Mouse (Mus musculus): ENCODE data around the gene Palld.

The Palld gene

GRCm38 (mm10) chr8:61730669-61731068 is 171.8 kb downstream of the Palld start:
- WGBS: 78% methylated on average over 6 of the region's 6 CpGs

GRCm38 (mm10) chr8:61725306-61726017 is 177.0 kb downstream of the Palld start:
- 88% methylated on average over 8 of the region's 8 CpGs for WGBS

GRCm38 (mm10) chr8:61722226-61722625 is 180.3 kb downstream of the Palld start:
- WGBS: 84% methylated on average over 9 of the region's 9 CpGs

GRCm38 (mm10) chr8:61715351-61716125 is 187.0 kb downstream of the Palld start:
- WGBS: 75% methylated on average over 14 of the region's 14 CpGs

DNA sequence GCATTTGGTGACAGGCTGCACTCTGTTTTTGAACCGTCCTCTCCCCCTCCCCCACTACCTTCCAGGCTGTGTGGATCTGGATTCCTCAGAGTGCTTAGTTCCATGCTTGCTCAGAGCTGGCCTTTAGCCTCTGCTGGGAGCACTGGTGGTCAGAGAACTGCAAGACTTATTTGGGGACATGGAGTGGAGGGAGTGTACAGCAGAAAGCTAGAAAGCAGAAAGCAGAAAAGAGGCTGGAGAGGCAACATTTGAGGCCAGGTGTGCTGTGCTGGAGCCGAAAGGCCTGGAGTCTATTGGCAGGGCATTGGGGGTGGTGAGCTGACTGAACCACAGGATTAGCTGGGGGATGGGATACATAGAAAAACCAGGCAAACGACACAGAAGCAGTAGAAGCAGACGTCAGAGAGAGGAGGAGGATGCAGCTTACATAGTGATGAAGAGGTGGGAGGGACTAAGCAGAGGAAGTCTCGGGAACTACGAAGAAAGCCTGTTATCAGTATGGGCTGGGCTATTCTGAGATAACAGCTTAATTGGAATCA is 188.1 kb downstream of the Palld start:
- WGBS: 40% methylated on average over 6 of the region's 6 CpGs

GRCm38 (mm10) chr8:61713195-61713990 is 189.1 kb downstream of the Palld start:
- WGBS: 82% methylated on average over 16 of the region's 16 CpGs

- 77% methylated on average over 2 of the region's 2 CpGs for WGBS
Measured at GRCm38 (mm10) chr8:61712426-61712825, 190.1 kb downstream of the Palld start.

DNA sequence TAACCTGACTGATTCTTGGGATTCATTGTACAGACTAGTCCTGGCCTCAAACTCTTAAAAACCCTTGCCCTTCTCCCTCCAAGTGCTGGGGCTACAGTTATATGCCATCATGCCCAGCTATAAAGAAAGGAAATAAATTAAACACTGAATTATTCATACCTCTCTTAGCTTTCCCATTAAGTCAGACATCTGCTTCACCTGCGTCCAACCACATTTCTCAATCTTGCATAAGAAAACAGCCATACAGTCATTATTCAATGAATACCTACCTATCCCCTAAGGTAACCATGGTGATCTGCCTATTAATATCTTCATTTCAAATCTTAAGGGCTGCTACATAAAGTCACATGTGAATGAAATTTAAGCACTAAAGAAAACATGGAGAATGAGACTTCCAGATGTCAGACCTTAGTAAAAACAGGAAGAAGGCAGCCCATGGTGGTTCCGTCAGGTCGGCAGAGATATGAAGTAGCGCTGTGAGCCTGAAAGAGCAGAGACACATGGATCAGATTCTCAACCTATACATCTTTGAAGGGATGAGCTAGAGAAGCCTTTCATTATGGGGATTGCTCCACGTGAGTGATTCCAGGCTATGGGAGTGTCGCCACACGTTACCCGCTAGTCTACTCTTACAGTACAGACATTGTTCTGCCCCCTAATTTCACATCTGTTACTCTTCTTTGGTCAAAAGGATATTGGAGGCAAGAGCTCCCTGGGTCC is 193.7 kb downstream of the Palld start:
- WGBS: 80% methylated on average over 8 of the region's 8 CpGs

GRCm38 (mm10) chr8:61705491-61705890 is 197.0 kb downstream of the Palld start:
- WGBS: 90% methylated on average over 3 of the region's 3 CpGs

DNA sequence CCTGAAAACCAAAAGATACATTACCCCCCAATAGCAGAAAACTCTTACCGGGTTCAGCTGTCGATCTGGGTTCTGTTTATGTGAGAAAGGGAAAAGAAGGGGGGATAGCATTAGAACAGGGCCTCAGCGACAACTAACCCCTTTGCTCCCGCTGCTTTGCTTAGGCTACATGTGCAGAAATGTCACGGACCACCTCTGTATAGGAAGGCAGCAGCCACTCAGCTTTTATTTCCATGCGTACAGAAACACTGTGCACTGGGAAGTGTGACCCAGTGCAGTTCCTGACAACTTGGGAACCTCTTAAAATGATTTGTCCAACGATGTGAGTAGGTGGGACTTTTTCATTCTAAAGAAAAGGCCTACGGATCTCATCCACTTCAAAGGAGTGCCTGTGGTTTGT is 200.4 kb downstream of the Palld start:
- WGBS: 71% methylated on average over 8 of the region's 8 CpGs

- WGBS: 80% methylated on average over 9 of the region's 9 CpGs
Measured at GRCm38 (mm10) chr8:61700932-61701681, 201.4 kb downstream of the Palld start.

DNA sequence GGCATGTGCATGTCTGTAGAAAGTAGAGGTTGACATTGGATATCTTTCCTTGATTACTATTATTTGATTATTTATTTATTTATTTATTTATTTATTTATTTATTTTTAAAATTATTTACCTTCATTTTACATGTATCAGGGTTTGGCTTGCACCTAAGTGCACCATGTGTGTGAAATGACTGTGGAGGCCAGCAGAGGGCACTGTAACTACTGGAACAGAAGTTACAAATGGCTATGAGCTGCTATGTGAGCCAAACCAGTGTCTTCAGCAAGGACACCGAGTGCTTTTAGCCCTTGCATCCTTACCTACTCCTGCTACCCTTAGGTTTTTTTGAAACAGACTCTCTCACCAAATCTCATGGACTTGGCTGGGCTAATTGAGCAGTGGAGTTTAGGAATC is 202.2 kb downstream of the Palld start:
- WGBS: 94% methylated on average over 1 of the region's 1 CpGs

DNA sequence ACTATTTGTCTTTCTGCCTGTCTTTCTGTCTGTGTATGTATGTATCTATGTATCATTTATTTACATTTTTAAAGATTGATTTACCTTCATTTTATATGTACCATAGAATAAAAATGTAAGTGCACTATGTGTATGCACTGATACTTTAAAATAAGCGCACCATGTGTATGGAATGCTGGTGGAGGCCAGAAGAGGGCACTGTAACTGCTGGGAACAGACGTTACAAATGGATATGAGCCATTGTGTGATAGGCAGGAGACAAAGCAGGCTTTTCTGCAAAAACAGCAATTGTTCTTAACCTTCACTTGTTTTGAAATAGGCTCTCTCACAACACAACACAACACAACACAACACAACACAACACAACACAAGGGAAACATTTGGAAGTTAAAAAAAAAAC is 203.5 kb downstream of the Palld start:
- WGBS: 66% methylated on average over 2 of the region's 2 CpGs

DNA sequence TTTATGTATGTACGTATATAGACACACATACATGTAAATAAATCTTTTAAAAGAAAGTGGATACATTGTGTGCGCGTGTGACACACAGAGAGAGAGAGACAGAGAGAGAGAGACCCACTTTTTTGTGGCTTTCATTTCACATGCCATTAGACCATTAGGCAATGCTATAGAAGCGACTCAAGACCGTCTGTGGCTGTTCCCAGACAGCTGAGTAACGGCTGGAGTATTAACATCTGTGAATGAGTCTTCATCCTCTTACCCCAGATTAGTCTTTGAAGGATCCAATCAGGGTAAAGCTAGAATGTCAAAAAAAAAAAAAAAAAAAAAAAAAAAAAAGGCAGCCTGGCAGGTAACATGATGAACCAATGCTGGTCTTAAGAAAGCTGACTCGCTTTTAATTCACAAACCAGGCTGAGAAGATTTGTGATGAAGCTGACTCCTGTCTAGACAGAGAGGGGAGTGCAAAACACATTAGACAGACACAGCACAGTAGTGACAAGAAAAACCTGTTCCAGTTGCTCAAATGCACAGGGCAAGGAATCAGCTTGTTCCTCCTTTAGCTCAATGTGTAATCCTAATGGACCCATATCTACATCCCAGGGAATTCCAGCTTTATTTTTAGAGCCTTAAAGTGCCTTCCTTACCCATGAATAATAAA is 204.6 kb downstream of the Palld start:
- WGBS: 97% methylated on average over 7 of the region's 7 CpGs

GRCm38 (mm10) chr8:61696846-61697455 is 205.5 kb downstream of the Palld start:
- 92% methylated on average over 2 of the region's 2 CpGs for WGBS

- WGBS: 40% methylated on average over 1 of the region's 1 CpGs
Measured at GRCm38 (mm10) chr8:61695416-61695815, 207.1 kb downstream of the Palld start.

DNA sequence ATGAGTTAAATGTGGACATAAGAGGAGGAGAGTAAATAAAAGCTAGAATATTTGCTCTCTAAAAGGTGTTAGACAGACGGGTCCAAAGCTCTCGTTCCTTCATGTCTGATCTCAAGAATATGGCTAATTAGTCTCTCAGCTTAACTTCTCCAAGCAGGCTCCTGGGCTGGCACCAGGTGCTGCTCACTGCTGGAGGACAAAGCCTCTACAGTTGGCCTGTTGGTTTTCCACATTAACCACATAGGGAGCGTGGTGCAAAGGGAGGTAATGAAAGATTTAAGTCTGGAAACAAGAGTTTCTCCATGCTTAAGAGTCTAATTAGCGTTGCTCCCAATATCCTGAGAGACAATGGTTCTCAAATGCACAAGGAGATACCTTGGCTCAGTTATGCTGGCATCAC is 209.6 kb downstream of the Palld start:
- WGBS: 63% methylated on average over 4 of the region's 4 CpGs

GRCm38 (mm10) chr8:61692129-61692528 is 210.4 kb downstream of the Palld start:
- 96% methylated on average over 3 of the region's 3 CpGs for WGBS

DNA sequence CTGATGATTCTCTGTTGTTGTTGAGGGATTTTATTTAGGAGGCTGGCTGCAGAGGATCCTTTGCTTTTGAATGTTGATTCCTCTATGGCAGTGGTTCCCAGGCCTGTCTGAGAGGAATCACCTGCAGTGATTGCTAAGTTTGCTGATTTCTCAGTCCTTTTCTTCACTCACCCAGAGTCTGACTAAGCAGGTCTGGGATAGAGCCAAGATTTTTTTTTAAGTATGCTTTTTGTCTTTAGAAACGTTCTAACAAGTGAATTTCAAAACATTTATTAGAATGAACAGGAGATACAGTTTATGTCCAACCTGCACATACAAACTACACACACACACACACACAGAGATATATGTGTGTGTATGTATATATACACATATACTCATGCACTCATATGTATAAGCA is 211.1 kb downstream of the Palld start:
- WGBS: 5% methylated on average over 1 of the region's 1 CpGs

- WGBS: 89% methylated on average over 4 of the region's 4 CpGs
Measured at GRCm38 (mm10) chr8:61687071-61687470, 215.4 kb downstream of the Palld start.
